Mouse (Mus musculus): ENCODE data around the gene 1700123L14Rik.
"Not testable (repeated sequence)": the region's sequence is repeated elsewhere in the genome, so short reads cannot be mapped to it uniquely, and the experiment has no call there.

1700123L14Rik gene

DNA sequence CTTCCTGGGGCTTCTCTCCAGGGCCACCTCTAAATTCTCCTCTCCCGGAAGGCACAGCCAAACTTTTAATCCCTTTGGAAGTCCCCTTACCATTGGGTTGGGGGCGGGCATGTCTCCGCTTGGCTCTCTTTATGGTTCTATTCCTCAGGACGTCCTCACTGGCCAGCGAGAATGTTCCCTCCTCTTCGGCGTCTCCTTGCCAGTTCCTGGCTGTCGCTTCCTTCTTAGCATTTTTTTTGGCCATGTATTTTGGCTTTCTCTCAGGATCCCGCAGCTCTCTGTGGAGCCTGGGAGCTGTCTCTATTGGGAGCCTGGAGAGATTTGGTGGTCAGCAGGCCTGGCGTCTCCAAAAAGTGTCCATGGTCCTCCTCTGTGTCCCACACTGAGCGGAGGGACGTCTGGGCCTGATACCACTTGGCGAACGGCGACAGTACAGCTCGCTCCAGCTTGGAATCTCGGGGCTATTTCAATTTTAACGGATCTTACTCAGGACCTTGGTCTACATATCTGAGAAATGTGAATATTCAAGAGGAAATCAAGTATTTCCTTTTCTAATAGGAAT, at the start of gene 1700123L14Rik:
Gene 1700123L14Rik (minus strand): TSS at position 426 of the 562 bp plus-strand sequence.
- peak in 1 of 2 experiments; percentile 2 for DNase-seq

DNA sequence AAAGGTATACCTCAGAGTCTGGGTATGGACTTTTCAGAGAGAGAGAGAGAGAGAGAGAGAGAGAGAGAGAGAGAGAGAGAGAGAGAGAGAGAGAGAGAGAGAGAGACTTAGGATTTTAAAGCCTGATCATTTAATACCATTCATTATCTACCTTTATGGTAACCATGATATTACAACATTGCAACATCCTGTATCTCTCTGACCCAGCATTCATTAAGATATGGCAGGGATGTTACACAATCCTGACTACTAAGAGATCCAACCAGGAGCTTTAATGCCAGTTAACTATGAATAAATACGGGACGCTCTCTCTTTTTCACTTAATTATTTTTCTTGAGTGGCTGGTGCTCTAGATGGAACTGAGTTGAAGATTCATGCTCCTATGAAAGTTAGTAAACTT, 39.4 kb upstream of the 1700123L14Rik start:
- no peak for DNase-seq

DNA sequence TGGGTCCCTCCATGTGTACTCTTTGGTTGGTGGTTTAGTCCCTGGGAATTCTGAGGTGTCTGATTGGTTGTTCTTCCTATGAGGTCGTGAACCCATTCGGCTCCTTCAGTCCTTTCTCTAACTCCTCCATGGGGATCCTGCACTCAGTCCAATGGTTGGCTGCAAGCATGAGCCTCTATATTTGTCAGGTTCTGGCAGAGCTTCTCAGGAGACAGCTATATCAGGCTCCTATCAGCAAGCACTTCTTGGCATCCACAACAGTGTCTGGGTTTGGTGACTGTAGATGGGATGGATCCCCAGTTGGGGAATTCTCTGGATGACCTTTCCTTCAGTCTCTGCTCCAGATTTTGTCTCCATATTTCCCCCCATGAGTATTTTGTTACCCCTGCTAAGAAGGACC, 32.9 kb upstream of the 1700123L14Rik start:
- not testable (repeated sequence) for DNase-seq

DNA sequence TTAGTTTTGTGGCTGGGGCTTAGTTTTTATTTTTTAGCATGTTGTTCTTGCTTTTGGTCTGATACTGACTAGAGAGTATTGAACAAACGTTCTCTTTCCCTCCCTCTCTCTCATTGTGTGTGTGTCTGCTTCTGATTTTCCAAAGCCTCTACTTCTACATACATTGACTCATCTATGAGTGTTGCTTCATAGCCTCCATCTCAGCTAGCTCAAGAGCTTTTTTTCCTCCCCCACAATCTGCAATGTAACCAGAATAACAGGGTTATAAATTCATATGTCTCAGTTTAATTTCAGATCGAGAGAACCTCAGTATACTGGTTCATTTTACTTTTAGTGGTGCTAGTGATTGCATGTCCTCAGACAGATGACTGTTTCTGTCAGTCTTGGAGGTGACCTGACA, 20.5 kb upstream of the 1700123L14Rik start:
- no peak for DNase-seq

DNA sequence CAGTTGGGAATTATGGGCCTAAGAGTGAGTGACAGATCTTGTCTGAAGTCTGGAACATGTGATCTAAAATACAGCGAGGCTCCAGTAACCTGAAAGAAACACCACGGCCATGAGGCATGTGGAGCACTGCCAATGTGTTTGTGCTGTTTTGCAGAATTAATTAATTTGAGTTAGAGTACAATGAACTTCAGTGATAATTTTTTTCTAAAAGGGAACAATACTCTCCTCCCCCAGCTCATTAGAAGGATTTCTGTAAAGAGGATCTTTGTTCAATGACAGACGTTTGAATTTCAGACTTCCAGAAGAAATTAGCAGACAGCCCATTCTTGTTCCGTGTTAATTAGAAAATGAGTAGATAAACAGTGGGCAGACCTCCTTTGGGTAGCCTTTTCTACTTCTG, 17.3 kb upstream of the 1700123L14Rik start:
- DNase-seq: peak in 1 of 2 experiments; percentile 1

DNA sequence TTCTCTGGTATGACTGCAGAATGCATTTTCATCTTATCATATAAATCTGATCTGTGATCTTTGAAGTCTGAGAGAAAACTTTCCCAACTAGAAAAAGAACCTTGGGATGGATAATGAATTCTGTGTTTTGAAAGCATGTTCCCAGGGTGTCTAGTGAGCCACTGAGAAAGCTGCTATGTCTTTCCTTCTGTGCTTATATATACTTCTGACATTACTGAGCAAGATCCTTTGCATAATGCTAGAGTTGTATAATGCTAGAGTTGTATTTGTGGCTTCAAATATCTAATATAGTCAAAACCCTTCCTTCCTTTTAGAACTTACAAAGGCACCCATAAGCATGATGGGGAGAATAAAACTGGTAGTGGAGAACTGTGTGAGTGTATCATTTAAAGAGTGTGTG, 12.5 kb upstream of the 1700123L14Rik start:
- no peak for DNase-seq

DNA sequence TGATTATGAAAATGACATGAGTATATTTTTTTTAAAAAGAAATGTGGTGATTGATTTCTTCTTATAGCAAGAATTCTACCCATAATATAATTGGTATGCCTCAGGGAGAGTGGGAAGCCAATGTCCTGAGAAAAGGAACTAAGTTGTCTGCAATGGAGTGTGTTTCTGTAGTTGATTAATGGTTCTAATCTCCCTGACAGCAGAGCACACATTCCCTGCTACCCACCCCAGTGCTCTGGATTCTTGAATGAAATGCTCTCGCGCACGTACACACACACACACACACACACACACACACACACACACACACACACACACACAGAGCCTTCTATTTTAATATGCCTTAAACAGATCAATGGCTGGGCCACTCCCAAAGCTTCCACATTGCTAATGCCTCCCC, 7.6 kb upstream of the 1700123L14Rik start:
- DNase-seq: no peak

DNA sequence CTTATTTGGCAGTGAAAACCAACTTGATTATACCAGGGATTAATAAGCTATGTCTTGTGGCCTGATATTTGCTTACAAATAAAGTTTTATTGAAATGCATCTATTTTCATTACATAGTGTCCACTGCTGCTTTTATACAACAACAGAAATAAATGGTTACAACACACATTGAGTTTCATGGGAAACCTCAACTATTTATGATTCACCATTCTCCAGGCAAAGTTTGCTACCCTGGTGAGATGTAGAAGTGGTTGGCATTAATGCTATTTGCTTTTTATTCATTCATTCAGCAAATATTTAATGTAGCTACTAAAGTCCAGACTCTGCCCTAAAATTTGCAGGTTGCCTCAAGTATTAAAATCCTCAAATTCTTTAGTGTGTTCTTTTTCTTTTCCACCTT, 988 bp upstream of the 1700123L14Rik start:
- no peak for DNase-seq

DNA sequence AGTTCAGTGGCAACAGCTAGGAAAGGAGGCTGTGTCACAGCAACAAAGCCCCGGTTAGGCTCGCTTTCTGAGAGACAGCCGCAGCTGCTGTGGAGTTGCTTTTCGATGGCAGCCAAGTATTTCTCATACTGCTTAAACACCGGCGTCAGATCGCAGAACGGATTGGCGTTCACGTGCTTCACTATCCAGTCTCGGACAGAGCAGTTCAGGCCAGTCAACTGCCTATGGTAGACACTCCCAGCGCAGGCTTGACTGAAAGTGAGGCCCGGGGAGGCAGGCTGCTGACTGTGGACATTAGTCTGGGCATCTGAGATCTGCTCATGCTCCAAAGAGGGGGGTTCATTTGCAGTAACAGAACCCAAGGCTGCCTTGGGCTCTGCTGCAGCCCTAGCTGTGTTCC, 640 bp downstream of the 1700123L14Rik start:
- peak in 1 of 2 experiments; percentile 2 for DNase-seq

DNA sequence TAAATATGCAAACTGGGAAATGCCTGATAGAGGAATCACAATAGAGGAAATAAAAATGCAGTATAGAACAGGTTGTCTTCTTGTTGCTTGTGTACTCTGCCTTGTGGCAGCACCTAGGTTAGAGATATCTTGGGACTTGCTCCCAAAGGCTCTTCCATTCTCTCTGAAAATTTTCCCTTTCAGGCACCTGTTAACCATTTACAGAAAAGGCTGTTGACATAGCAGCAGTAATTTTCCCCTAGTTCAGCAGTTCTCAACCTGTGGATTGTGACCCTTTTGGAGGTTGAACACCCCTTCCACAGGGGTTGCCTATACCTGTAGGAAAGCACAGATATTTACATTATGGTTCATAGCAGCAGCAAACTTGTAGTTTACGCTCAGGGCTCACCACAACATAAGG, 22.7 kb downstream of the 1700123L14Rik start:
- no peak for DNase-seq

DNA sequence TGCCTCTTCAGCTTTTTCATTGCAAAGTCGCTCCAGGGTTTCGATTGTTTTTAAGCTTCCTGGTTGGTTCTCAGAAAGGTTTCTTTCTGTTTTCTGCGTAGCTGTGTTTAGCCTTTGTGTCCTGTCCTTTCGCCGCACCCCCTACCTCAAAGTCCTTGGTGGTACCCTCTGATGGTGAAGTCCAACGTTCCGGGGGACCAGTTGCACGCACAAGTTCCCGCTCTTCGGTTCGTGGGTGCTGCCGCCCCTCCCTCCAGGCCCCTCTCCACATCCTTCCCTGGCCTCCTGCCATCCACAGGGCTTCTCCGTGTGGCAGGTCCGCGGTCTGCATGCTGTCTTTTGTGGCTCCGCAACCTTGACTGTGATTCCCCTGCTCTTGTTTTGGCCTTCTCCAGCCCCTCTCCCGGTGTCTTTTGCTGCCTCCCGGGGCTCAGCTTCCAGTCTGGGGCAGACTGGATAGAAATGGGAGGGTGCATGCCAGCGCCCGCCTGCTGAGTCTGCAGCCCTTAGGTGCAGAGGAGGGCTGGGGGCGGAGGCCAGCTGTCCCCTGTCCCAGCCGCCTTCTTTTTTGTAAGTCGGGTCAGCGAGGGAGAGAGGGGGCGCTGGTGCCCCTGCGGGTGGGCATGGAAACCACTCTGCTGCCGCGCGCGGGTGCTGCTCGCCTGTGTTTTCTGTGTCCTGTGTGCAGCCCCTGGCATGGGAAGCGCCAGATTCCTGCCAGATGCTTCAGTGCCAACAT, 49.3 kb downstream of the 1700123L14Rik start:
- DNase-seq: peak; percentile 63 to 73

DNA sequence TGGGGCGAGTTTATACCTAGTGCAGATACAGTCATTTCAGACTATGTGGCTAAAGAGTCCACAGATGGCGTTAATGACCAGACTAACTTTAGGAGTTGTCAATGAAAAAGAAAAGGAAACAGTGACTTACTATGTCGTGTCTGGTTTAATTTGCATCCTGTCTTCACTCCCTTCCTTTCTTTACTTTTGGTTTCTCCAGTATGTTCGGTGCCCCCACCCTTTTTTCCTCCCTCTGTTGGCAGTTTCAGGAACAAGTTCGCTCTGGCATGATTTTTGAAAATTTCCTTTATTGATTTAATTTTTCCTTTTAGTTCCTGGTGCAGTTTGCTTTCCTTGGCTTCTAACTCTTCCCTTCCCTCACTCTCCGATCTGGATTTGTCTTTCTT, 49.9 kb downstream of the 1700123L14Rik start:
- DNase-seq: peak in 1 of 2 experiments; percentile 8

Measured in kidney, postnatal 4 days (tissue).